Comparison of ENCODE assay signal across 1 mouse cellular context in genomic region chr2:155018762-155019641, GRCm38 (mm10).
TF ChIP-seq lines count a peak whose summit lies in the region.

No protein-coding gene starts in this region.

TF ChIP-seq in MEL, 35 proteins besides CTCF, POLR2A, EP300 and RAD21 (continued from another document):
- no peak for TF ChIP-seq RCOR1 (IDR thresholded peaks at IDR 0.05; ENCODE audit: low read depth, low read length)
- TF ChIP-seq GABPA (IDR thresholded peaks at IDR 0.05; ENCODE audit: low read depth, low read length), result no peak
- TF ChIP-seq SIN3A (IDR thresholded peaks at IDR 0.05; ENCODE audit: low read length), result peak; percentile 62; the same call in 1 of the 2 replicates
- no peak for TF ChIP-seq MEF2A (IDR thresholded peaks at IDR 0.05; ENCODE audit: extremely low read depth, insufficient replicate concordance, low read depth, low read length, poor library complexity, severe bottlenecking)
- TF ChIP-seq TCF12 (IDR thresholded peaks at IDR 0.05; ENCODE audit: low read depth, low read length), result peak; percentile 6; the same call in 1 of the 2 replicates
